Mouse (Mus musculus) gastrocnemius, adult 8-10 months (tissue): ENCODE results near the gene Rfesd. TPM values are rescaled to one million over a fixed set of nuclear protein-coding genes. Genes with fewer than 3 reads are reported as not detected.

ENCODE experiments used
- DNase-seq, 2 experiments: peaks; one replicate each; pipeline ENCODE4 v3.0.0; 2022; ENCODE audit warnings: low spot score in 2 of 2
- total RNA-seq, 4 experiments: library from RNA; stranded (reverse); gene quantifications; 2 replicates each; pipeline ENCODE4 v1.2.4; 2022

The Rfesd gene
- total RNA-seq, result 10 to 100 TPM; 17.6 to 29.0 (median 22.7) TPM

GRCm38 (mm10) chr13:76017974-76018843 is at the start of gene Rfesd:
Rfesd (minus strand) TSS chr13:76018719.
- peak; percentile 97 to 98 for DNase-seq

GRCm38 (mm10) chr13:76064363-76064945 is 45.9 kb upstream of the Rfesd start:
- DNase-seq, result no peak

- DNase-seq, result no peak
Observed at GRCm38 (mm10) chr13:76063548-76063947, 45.0 kb upstream of the Rfesd start.

- no peak for DNase-seq
Observed at GRCm38 (mm10) chr13:76062569-76062968, 44.0 kb upstream of the Rfesd start.

- DNase-seq, result no peak
Observed at GRCm38 (mm10) chr13:76062126-76062525, 43.6 kb upstream of the Rfesd start.

- no peak for DNase-seq
Observed at GRCm38 (mm10) chr13:76059591-76059990, 41.1 kb upstream of the Rfesd start.

- no peak for DNase-seq
Observed at GRCm38 (mm10) chr13:76057267-76058069, 38.9 kb upstream of the Rfesd start.

GRCm38 (mm10) chr13:76056896-76057266 is 38.4 kb upstream of the Rfesd start, which contains the start of gene Gpr150:
Gpr150 (minus strand) TSS chr13:76056996.
- DNase-seq, result no peak

GRCm38 (mm10) chr13:76056261-76056724 is 37.8 kb upstream of the Rfesd start:
- DNase-seq, result peak; percentile 11 to 35

GRCm38 (mm10) chr13:76055391-76056232 is 37.1 kb upstream of the Rfesd start:
- no peak for DNase-seq

GRCm38 (mm10) chr13:76044971-76045370 is 26.5 kb upstream of the Rfesd start:
- no peak for DNase-seq

- DNase-seq, result no peak
Observed at GRCm38 (mm10) chr13:76042455-76042854, 23.9 kb upstream of the Rfesd start.

- DNase-seq, result no peak
Observed at GRCm38 (mm10) chr13:76024588-76024987, 6.1 kb upstream of the Rfesd start.

GRCm38 (mm10) chr13:76021782-76022181 is 3.3 kb upstream of the Rfesd start:
- DNase-seq, result no peak

- no peak for DNase-seq
Observed at GRCm38 (mm10) chr13:76018844-76019400, 403 bp upstream of the Rfesd start.

GRCm38 (mm10) chr13:76017465-76017864 is 1.1 kb downstream of the Rfesd start:
- no peak for DNase-seq

- DNase-seq, result no peak
Observed at GRCm38 (mm10) chr13:76014511-76014910, 4.0 kb downstream of the Rfesd start.

GRCm38 (mm10) chr13:76003272-76003671 is 15.2 kb downstream of the Rfesd start:
- no peak for DNase-seq

GRCm38 (mm10) chr13:75992169-75993028 is 26.1 kb downstream of the Rfesd start:
- no peak for DNase-seq

- peak; percentile 17 to 25 for DNase-seq
Observed at GRCm38 (mm10) chr13:75988096-75988495, 30.4 kb downstream of the Rfesd start.
